Mouse (Mus musculus) left cerebral cortex, adult 8-10 months (tissue): Measurements from ENCODE around the gene Shc3. TPM values are rescaled to one million over a fixed set of nuclear protein-coding genes. Genes with fewer than 3 reads are reported as not detected.
A peak's percentile ranks its signal among the peaks of the same experiment; 100 is the strongest.

Source experiments
- DNase-seq, 2 experiments: peaks; one replicate each; pipeline ENCODE4 v3.0.0; 2022; ENCODE audit warnings: low spot score in 2 of 2
- total RNA-seq, 4 experiments: library from RNA; stranded (reverse); gene quantifications; 2 replicates each; pipeline ENCODE4 v1.2.4; 2022

Gene Shc3
- total RNA-seq, 4 experiments from 2014 or later = 153 to 205 (median 182) TPM

- no peak for DNase-seq
Observed at GRCm38 (mm10) chr13:51485291-51485690, 83.9 kb downstream of the Shc3 start.

- no peak for DNase-seq
Observed at GRCm38 (mm10) chr13:51482786-51483185, 86.4 kb downstream of the Shc3 start.

- DNase-seq = no peak
Observed at GRCm38 (mm10) chr13:51480341-51481011, 88.7 kb downstream of the Shc3 start.

GRCm38 (mm10) chr13:51479826-51480225 lies 89.4 kb downstream of the Shc3 start:
- no peak for DNase-seq

- no peak for DNase-seq
Observed at GRCm38 (mm10) chr13:51476991-51477390, 92.2 kb downstream of the Shc3 start.

- DNase-seq = no peak
Observed at GRCm38 (mm10) chr13:51468697-51469250, 100.4 kb downstream of the Shc3 start.

- no peak for DNase-seq
Observed at GRCm38 (mm10) chr13:51466117-51466841, 102.9 kb downstream of the Shc3 start.

- no peak for DNase-seq
Observed at GRCm38 (mm10) chr13:51464294-51464693, 104.9 kb downstream of the Shc3 start.

GRCm38 (mm10) chr13:51456190-51456878 lies 112.9 kb downstream of the Shc3 start:
- no peak for DNase-seq

- no peak for DNase-seq
Observed at GRCm38 (mm10) chr13:51446550-51446949, 122.7 kb downstream of the Shc3 start.

GRCm38 (mm10) chr13:51442922-51443321 lies 126.3 kb downstream of the Shc3 start:
- no peak for DNase-seq

GRCm38 (mm10) chr13:51437105-51438085 lies 131.8 kb downstream of the Shc3 start:
- no peak for DNase-seq

- DNase-seq = no peak
Observed at GRCm38 (mm10) chr13:51435146-51435545, 134.1 kb downstream of the Shc3 start.

- no peak for DNase-seq
Observed at GRCm38 (mm10) chr13:51434460-51434859, 134.8 kb downstream of the Shc3 start.

GRCm38 (mm10) chr13:51433371-51433770 lies 135.8 kb downstream of the Shc3 start:
- DNase-seq = no peak

- no peak for DNase-seq
Observed at GRCm38 (mm10) chr13:51425662-51426443, 143.4 kb downstream of the Shc3 start.

- no peak for DNase-seq
Observed at GRCm38 (mm10) chr13:51424647-51425046, 144.6 kb downstream of the Shc3 start.

GRCm38 (mm10) chr13:51423647-51424046 lies 145.6 kb downstream of the Shc3 start:
- DNase-seq = no peak

GRCm38 (mm10) chr13:51420861-51421260 lies 148.4 kb downstream of the Shc3 start:
- DNase-seq = peak in 1 of 2 experiments; percentile 68

- DNase-seq = no peak
Observed at GRCm38 (mm10) chr13:51419501-51419900, 149.7 kb downstream of the Shc3 start.
